Mouse (Mus musculus): ENCODE data around the gene Mtfp1.

DNA sequence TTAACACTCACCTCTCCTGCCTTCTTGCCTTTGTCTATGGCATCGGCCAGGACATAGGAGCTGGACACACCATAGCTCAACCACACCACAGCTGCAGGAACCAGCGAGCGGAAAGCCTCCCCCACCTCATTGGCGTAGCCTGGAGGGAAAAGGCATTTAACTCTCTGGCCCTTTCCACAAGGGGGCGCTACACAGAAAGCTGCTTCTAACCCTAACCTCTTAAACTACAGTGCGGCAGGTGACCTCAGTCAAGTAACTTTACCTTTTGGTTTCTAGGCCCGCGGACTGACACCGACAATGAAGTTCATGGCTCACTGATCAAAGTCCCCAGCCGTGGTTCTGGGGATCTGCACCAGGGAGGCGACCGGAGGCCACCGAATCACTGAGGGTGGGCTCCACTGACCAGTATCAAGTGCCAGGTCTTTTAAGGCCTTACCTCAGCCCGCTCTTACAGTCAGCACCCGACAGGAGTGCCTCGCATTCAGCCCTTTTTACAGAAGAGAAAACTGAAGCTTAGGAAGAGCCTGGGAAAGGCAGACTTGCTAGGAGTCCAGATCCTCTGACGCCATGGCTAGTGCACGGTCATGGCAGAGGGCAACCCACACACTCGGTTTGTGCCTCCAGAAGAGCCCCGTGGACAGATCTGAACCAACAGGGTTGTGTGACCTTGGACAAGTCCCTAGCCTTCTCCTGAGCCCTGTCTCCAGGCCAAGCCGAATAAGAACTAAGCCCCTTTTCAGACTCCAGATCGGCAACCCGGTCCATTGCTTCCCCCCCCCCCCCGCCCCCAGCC, 671 bp downstream of the Mtfp1 start:
- TF ChIP-seq CTCF (IDR thresholded peaks at IDR 0.05; ENCODE audit: borderline replicate concordance, insufficient read depth, low read length) (no peak), POLR2A (IDR thresholded peaks at IDR 0.05; ENCODE audit: low read depth, low read length) (no peak)
